Mouse (Mus musculus): ENCODE measurements around the gene Trpm8.

DNA sequence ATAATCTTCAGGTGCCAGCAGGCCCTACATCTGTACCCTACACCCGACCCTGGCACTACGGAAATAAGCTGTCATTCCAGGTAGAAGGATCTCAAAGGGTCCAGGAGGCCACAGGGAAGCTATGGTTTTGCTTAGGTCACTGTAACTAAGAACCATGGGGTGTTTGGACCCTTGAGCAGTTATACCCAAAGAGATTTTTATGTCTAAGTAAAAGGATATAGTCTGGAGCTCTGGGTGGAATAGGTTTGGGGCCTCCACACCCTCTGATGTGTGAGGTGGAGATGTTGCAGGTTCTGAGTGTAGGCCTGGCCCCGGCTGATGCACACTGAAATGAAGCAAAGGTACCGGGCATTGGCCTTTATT lies 43.2 kb upstream of the Trpm8 start:
- TF ChIP-seq CTCF (IDR thresholded peaks at IDR 0.05; ENCODE audit: extremely low read depth, insufficient read length, insufficient replicate concordance, low read depth, low read length) (no peak), POLR2A (IDR thresholded peaks at IDR 0.05; ENCODE audit: low read depth, low read length) (no peak)
